Mouse (Mus musculus): ENCODE results near the gene Asna1. TPM values are rescaled to one million over a fixed set of nuclear protein-coding genes. Genes with fewer than 3 reads are reported as not detected.

Gene Asna1
- total and polyA plus RNA-seq, 3 experiments, result 109 to 127 (median 119) TPM

DNA sequence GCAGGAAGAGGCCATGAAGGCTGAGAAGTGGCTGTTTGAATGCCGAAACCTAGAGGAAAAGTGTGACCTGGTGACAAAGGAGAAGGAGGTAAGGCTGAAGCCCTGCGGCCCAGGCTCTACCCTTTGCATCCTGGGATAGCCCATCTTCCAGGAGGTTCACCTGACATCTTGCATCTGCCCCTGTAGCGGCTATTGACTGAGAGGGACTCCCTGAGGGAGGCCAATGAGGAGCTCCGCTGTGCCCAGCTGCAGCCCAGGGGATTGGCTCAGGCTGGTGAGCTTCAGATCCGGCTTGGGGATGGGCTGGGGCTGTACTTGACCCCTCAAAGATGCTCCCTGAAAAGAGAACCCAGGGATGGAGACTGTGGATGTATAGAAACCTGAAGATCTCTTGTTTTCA lies 28.1 kb downstream of the Asna1 start:
- no peak for DNase-seq (ENCODE audit: extremely low read depth)
- Histone ChIP-seq H3K79me2 (replicated peaks; ENCODE audit: control insufficient read depth, extremely low read depth, insufficient read depth, poor library complexity, severe bottlenecking) (no peaks in the 10 kb centered on the region), H3K9ac (ENCODE audit: insufficient read depth, low read depth) (no peak overlapping the region), H3K36me3 (replicated peaks in 1 of 2; ENCODE audit: control insufficient read depth in 1 of 2, insufficient read depth in 1 of 2, low read length in 1 of 2) (peaks cover 26 to 65% of the 10 kb centered on the region in 2 experiments), H3K4me1 (ENCODE audit: control insufficient read depth in 1 of 2, insufficient read depth in 2 of 2) (peaks cover 4 to 16% of the 10 kb centered on the region in 2 experiments), H3K27ac (ENCODE audit: insufficient read depth, low read depth) (no peak overlapping the region), H3K4me2 (ENCODE audit: insufficient read depth, low read depth, poor library complexity, severe bottlenecking) (no peak overlapping the region), H3K9me3 (replicated peaks; ENCODE audit: low read length) (no peaks in the 10 kb centered on the region), H3K27me3 (replicated peaks) (no peaks in the 10 kb centered on the region), H3K4me3 (replicated peaks in 1 of 3; ENCODE audit: low read depth in 2 of 3, low read length in 2 of 3, poor library complexity in 1 of 3) (no peak overlapping the region)
- in situ Hi-C loops (cut with MboI; ENCODE audit: low pct_ligation_motif_present, low pct_unique_long_range_greater_than_20kb, low sequenced_read_pairs) (no loop called here), dilution Hi-C loops (cut with MboI; ENCODE audit: extremely low pct_ligation_motif_present, extremely low pct_unique_long_range_greater_than_20kb, low sequenced_read_pairs) (no loop called here)
- TF ChIP-seq POLR2AphosphoS2 (IDR thresholded peaks at IDR 0.05; ENCODE audit: low read depth, low read length), result no peak
- TF ChIP-seq MAFK (IDR thresholded peaks at IDR 0.05; ENCODE audit: insufficient replicate concordance, low read length), result no peak
- no peak for TF ChIP-seq MXI1 (IDR thresholded peaks at IDR 0.05; ENCODE audit: low read depth, low read length)
- no peak for TF ChIP-seq E2F4 (IDR thresholded peaks at IDR 0.05; ENCODE audit: insufficient replicate concordance, low read depth, low read length)
- TF ChIP-seq PAX5 (IDR thresholded peaks at IDR 0.05; ENCODE audit: low read length), result no peak
- no peak for TF ChIP-seq CHD1 (IDR thresholded peaks at IDR 0.05; ENCODE audit: low read depth, low read length)
- TF ChIP-seq TBP (conservative IDR thresholded peaks at IDR 0.05; ENCODE audit: low read depth, low read length), result no peak
- no peak for TF ChIP-seq CTCF (conservative IDR thresholded peaks at IDR 0.05 in 1 of 2, IDR thresholded peaks at IDR 0.05 in 1 of 2; ENCODE audit: low read depth in 2 of 2, low read length in 2 of 2)
- no peak for TF ChIP-seq RAD21 (IDR thresholded peaks at IDR 0.05; ENCODE audit: low read depth, low read length)

DNA sequence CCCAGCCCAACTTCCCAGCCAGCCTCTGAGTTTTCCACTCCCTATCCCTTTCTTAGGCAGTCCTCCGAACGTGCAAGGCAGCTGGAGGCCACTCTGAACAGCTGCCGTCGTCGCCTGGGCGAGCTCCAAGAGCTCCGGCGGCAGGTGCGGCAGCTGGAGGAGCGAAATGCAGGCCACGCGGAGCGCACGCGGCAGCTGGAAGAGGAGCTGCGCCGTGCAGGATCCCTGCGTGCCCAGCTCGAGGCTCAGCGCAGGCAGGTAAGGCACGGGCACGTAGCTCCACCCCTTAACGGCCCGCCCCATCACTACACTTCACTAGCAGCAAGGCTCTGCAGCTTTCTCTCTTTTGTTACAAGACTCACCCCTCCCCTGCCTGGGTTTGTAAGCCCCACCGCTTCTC lies 29.4 kb downstream of the Asna1 start:
- Histone ChIP-seq H3K4me2 (ENCODE audit: insufficient read depth, low read depth, poor library complexity, severe bottlenecking) (no peak overlapping the region), H3K9ac (ENCODE audit: insufficient read depth, low read depth) (no peak overlapping the region), H3K9me3 (replicated peaks; ENCODE audit: low read length) (no peaks in the 10 kb centered on the region), H3K27ac (ENCODE audit: insufficient read depth, low read depth) (no peak overlapping the region), H3K36me3 (replicated peaks in 1 of 2; ENCODE audit: control insufficient read depth in 1 of 2, insufficient read depth in 1 of 2, low read length in 1 of 2) (peaks cover 22 to 58% of the 10 kb centered on the region in 2 experiments), H3K27me3 (replicated peaks) (no peaks in the 10 kb centered on the region), H3K4me3 (replicated peaks in 1 of 3; ENCODE audit: low read depth in 2 of 3, low read length in 2 of 3, poor library complexity in 1 of 3) (no peak overlapping the region), H3K79me2 (replicated peaks; ENCODE audit: control insufficient read depth, extremely low read depth, insufficient read depth, poor library complexity, severe bottlenecking) (no peaks in the 10 kb centered on the region), H3K4me1 (ENCODE audit: control insufficient read depth in 1 of 2, insufficient read depth in 2 of 2) (peaks cover 10 to 25% of the 10 kb centered on the region in 2 experiments)
- in situ Hi-C loops (cut with MboI; ENCODE audit: low pct_ligation_motif_present, low pct_unique_long_range_greater_than_20kb, low sequenced_read_pairs), result no loop called here
- no peak for TF ChIP-seq SMC3 (IDR thresholded peaks at IDR 0.05; ENCODE audit: low read depth, low read length)
- no peak for TF ChIP-seq HCFC1 (IDR thresholded peaks at IDR 0.05; ENCODE audit: low read depth, low read length)
- TF ChIP-seq POLR2AphosphoS2 (IDR thresholded peaks at IDR 0.05; ENCODE audit: low read depth, low read length), result no peak
- no peak for TF ChIP-seq USF1 (IDR thresholded peaks at IDR 0.05; ENCODE audit: low read depth, low read length)
- TF ChIP-seq CHD1 (IDR thresholded peaks at IDR 0.05; ENCODE audit: low read depth, low read length), result no peak
- no peak for TF ChIP-seq EP300 (IDR thresholded peaks at IDR 0.05; ENCODE audit: low read length)
- TF ChIP-seq UBTF (IDR thresholded peaks at IDR 0.05; ENCODE audit: low read depth, low read length), result no peak
- TF ChIP-seq E2F4 (IDR thresholded peaks at IDR 0.05; ENCODE audit: insufficient replicate concordance, low read depth, low read length), result no peak
- no peak for TF ChIP-seq POLR2A (IDR thresholded peaks at IDR 0.05; ENCODE audit: low read depth, low read length)
- no peak for TF ChIP-seq MYC (IDR thresholded peaks at IDR 0.05; ENCODE audit: low read depth, low read length)
- TF ChIP-seq MAFK (IDR thresholded peaks at IDR 0.05; ENCODE audit: insufficient replicate concordance, low read length), result no peak
- TF ChIP-seq MAZ (IDR thresholded peaks at IDR 0.05; ENCODE audit: low read depth, low read length), result no peak
- TF ChIP-seq CTCF (conservative IDR thresholded peaks at IDR 0.05 in 1 of 2, IDR thresholded peaks at IDR 0.05 in 1 of 2; ENCODE audit: low read depth in 2 of 2, low read length in 2 of 2), result no peak
- no peak for TF ChIP-seq NRF1 (IDR thresholded peaks at IDR 0.05; ENCODE audit: low read depth, low read length)
- TF ChIP-seq TBP (conservative IDR thresholded peaks at IDR 0.05; ENCODE audit: low read depth, low read length), result no peak
- TF ChIP-seq GABPA (IDR thresholded peaks at IDR 0.05; ENCODE audit: insufficient replicate concordance, low read depth, low read length), result no peak
- TF ChIP-seq ZNF384 (IDR thresholded peaks at IDR 0.05; ENCODE audit: low read depth, low read length), result no peak
- TF ChIP-seq ZC3H11A (IDR thresholded peaks at IDR 0.05; ENCODE audit: low read depth, low read length), result no peak
- no peak for TF ChIP-seq KAT2A (IDR thresholded peaks at IDR 0.05; ENCODE audit: insufficient replicate concordance, low read length)
- no peak for DNase-seq (ENCODE audit: extremely low read depth)
- dilution Hi-C loops (cut with MboI; ENCODE audit: extremely low pct_ligation_motif_present, extremely low pct_unique_long_range_greater_than_20kb, low sequenced_read_pairs), result no loop called here
